Mouse (Mus musculus) frontal cortex, adult 2 months (tissue): ENCODE results near the gene Prl7d1. TPM values are rescaled to one million over a fixed set of nuclear protein-coding genes. Genes with fewer than 3 reads are reported as not detected.
"Not testable (repeated sequence)": the region's sequence is repeated elsewhere in the genome, so short reads cannot be mapped to it uniquely, and the experiment has no call there.

Source experiments
- DNase-seq, 2 experiments: peaks; one replicate each; pipeline ENCODE4 v3.0.0; 2022; ENCODE audit warnings: low spot score in 1 of 2; ENCODE audit errors: extremely low spot score in 1 of 2
- polyA plus RNA-seq: library from polyadenylated mRNA; depleted of rRNA; stranded (reverse); fragments of >200 nt; gene quantifications from 2 replicates; pipeline ENCODE4 v1.2.3, GENCODE M21; 2012; rRNA removed

The Prl7d1 gene
- 2.5 and 7.0 TPM in 2 replicates for polyA plus RNA-seq

GRCm38 (mm10) chr13:27716636-27717035 is at the start of gene Prl7d1:
Gene Prl7d1 (minus strand): TSS chr13:27716736.
- DNase-seq = no peak

- DNase-seq = no peak
Measured at GRCm38 (mm10) chr13:27734512-27735186, 18.1 kb upstream of the Prl7d1 start.

- not testable (repeated sequence) for DNase-seq
Measured at GRCm38 (mm10) chr13:27730286-27730959, 13.9 kb upstream of the Prl7d1 start.

DNA sequence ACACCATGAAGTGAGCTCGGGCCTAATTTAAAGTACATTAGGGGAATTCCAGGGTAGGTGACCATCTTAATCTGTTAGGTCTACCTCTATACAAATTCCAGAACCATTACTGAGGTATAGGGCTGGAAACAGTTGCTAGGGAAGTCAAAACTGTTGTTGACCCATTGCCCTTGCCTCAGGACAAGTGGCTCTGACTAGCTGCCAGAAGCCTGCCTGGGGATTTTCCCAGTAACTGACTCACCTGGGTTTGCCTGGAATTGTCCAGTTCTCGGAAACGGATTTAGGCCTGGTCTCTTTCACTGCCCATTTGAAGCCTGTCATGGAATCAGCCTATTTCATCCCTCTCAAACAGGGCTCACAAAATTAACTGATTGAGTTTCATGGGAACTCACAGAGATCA is 8.5 kb upstream of the Prl7d1 start:
- DNase-seq = not testable (repeated sequence)

DNA sequence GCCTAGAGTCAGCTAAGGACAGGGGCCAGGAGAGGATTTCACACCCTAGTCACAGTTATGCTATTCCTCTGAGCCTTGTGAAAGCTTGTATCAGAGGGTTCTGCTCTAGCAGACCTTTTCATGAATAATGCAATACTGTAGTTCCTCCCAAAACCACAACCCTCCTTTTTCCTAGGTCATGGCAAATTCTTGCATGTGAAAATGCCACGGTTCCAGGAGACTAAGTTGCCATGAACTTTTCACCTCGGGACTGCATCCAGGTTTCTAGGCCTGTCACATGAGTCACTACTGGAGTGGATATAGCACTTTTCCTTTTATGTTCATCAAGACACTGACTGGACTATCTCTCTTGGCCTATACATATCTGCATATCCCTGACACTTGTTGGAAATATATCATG is 10.0 kb downstream of the Prl7d1 start:
- no peak for DNase-seq

DNA sequence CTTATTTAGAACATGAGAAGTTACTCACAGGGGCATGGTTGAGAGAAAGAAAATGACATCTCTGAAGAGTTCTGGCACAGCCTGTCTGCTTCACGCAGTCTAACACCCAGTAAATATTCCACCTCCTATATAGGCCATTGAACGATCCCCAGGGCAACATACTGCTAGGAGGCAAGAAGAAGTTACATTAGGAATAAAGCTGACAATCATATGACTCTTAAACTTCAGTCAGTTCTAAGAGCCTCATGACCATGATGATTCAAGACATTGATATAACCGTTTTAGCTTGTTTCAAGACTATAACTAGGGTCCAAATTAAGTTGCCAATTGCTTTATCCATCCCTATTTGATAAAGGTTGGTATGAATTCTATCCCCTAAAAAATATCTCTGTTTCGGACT is 48.6 kb downstream of the Prl7d1 start, which contains the start of gene Prl7a2:
TSS of gene Prl7a2 (minus strand) at position 101 of the 400 bp plus-strand sequence.
- DNase-seq = no peak

DNA sequence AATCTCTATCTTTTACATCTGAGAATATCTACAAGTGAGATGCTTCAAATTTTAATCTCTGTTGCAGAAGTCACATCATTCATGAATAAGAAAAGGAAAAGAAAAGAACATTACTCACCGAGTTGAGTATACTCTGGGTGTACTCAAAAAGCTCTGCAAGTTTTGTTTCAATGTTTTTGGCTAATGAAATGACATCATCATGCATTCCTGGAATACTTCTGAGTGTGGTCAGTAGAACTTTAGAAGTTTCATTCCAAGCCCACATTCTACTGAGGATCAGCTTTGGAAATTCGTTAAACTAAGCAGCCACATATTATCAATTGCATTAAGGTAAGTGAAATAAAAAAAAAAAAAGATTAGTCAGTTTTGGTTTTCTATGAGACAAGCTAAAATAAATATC is 55.8 kb downstream of the Prl7d1 start:
- no peak for DNase-seq

Other genes with a start within 250 kb of the Prl7d1 start
- gene Prl8a8, start 203.5 kb downstream of the Prl7d1 start, polyA plus RNA-seq = 0.12 and 0.59 TPM in 2 replicates
- 2.8 and 6.9 TPM in 2 replicates for gene Prl8a9, start 152.1 kb downstream of the Prl7d1 start, polyA plus RNA-seq
- gene Prl8a1, start 134.6 kb downstream of the Prl7d1 start, polyA plus RNA-seq = 0.25 TPM in 1 of 2 replicates, not detected in the other
- gene Prl7b1, start 106.2 kb downstream of the Prl7d1 start, polyA plus RNA-seq = 0.36 and 0.46 TPM in 2 replicates
- 1.7 and 6.3 TPM in 2 replicates for gene Prl7a1, start 74.2 kb downstream of the Prl7d1 start, polyA plus RNA-seq
- gene Prl7a2, start 48.7 kb downstream of the Prl7d1 start, polyA plus RNA-seq = 1.1 and 3.6 TPM in 2 replicates
- gene Prl7c1, start 64.1 kb upstream of the Prl7d1 start, polyA plus RNA-seq = 0.26 and 0.50 TPM in 2 replicates
- gene Prl2a1, start 84.9 kb upstream of the Prl7d1 start, polyA plus RNA-seq = 2.7 and 7.9 TPM in 2 replicates
- gene Prl2c1, start 132.6 kb upstream of the Prl7d1 start, polyA plus RNA-seq = 0.69 TPM in 1 of 2 replicates, not detected in the other